Mouse (Mus musculus) forebrain, embryonic 14.5 days (tissue): Measurements from ENCODE around the gene Agtpbp1. TPM values are rescaled to one million over a fixed set of nuclear protein-coding genes. Genes with fewer than 3 reads are reported as not detected.

ENCODE experiments used
- ATAC-seq: fragments of 200-750 bp; cut with Nextera tagmentation; 2 replicates; pipeline ENCODE4 v1.8.0; 2017; ENCODE audit warnings: mild to moderate bottlenecking, moderate library complexity
- DNase-seq: peaks from one replicate; pipeline ENCODE4 v3.0.0-alpha.2; 2015; ENCODE audit warnings: low spot score
- H3K27ac ChIP-seq: fragments of 300-500 bp; sonication (generic); 2 replicates; pipeline ENCODE4 v1.5.1; 2014; ENCODE audit warnings: low read depth, mild to moderate bottlenecking, control low read depth, low read length, moderate library complexity
- H3K27me3 ChIP-seq: fragments of 300-500 bp; sonication (generic); replicated peaks from 2 replicates; pipeline ENCODE4 v1.6.1; 2014; ENCODE audit warnings: low read length, control low read depth, mixed read lengths; ENCODE audit not compliant: control insufficient read depth, insufficient read depth
- H3K36me3 ChIP-seq: fragments of 300-500 bp; sonication (generic); 2 replicates; pipeline ENCODE4 v1.6.1; 2014; ENCODE audit warnings: low read length, control low read depth; ENCODE audit not compliant: control insufficient read depth, insufficient read depth
- H3K4me1 ChIP-seq: fragments of 300-500 bp; sonication (generic); 2 replicates; pipeline ENCODE4 v1.6.1; 2014; ENCODE audit warnings: antibody characterized with exemption, low read length, control low read depth; ENCODE audit not compliant: control insufficient read depth, insufficient read depth
- H3K4me2 ChIP-seq: fragments of 300-500 bp; sonication (generic); 2 replicates; pipeline ENCODE4 v1.6.1; 2014; ENCODE audit warnings: mild to moderate bottlenecking, control low read depth, low read length
- H3K4me3 ChIP-seq: fragments of 300-500 bp; sonication (generic); 2 replicates; pipeline ENCODE4 v1.5.1; 2014; ENCODE audit warnings: low read depth, low read length, control low read depth
- H3K9ac ChIP-seq: fragments of 300-500 bp; sonication (generic); 2 replicates; pipeline ENCODE4 v1.6.1; 2014; ENCODE audit warnings: mild to moderate bottlenecking, low read length, control low read depth, moderate library complexity
- H3K9me3 ChIP-seq: fragments of 300-500 bp; sonication (generic); replicated peaks from 2 replicates; pipeline ENCODE4 v1.6.1; 2016; ENCODE audit warnings: low read length, control low read depth, mixed read lengths; ENCODE audit not compliant: control insufficient read depth
- WGBS: fragments of 180-500 bp; shearing (Covaris S2); extraction: QIAGEN DNeasy Blood & Tissue Kit; methylation state at CpG from one replicate; pipeline ENCODE4 v1.1.7; 2014; 5-methylcytosine and 5-hydroxymethylcytosine counted together
- polyA plus RNA-seq: library from polyadenylated mRNA; unstranded; fragments of >200 nt; fragmentation: Nextera tagmentation; extraction: Ambion mirVana; gene quantifications from 2 replicates; pipeline ENCODE4 v1.2.1, GENCODE M21; 2014

The Agtpbp1 gene
- polyA plus RNA-seq, 1 experiment from 2014 or later = 51.8 TPM

GRCm38 (mm10) chr13:59564505-59564904, 20.5 kb downstream of the Agtpbp1 start:
- ATAC-seq = no peak
- 89% methylated on average over 4 of the region's 4 CpGs for WGBS

GRCm38 (mm10) chr13:59562471-59562870, 22.6 kb downstream of the Agtpbp1 start:
- ATAC-seq (no peak), DNase-seq (no peak)
- Histone ChIP-seq H3K27me3 (no peaks in the 10 kb centered on the region), H3K4me1 (no peaks in the 10 kb centered on the region), H3K9ac (no peak overlapping the region), H3K4me2 (no peak overlapping the region), H3K36me3 (no peaks in the 10 kb centered on the region), H3K9me3 (no peaks in the 10 kb centered on the region), H3K4me3 (no peak overlapping the region), H3K27ac (no peak overlapping the region)
- 84% methylated on average over 2 of the region's 2 CpGs for WGBS

More at GRCm38 (mm10) chr13:59564505-59564904, 20.5 kb downstream of the Agtpbp1 start:
- no peaks in the 10 kb centered on the region for H3K4me1 ChIP-seq
- H3K4me2 ChIP-seq = no peak overlapping the region
- H3K36me3 ChIP-seq = no peaks in the 10 kb centered on the region
- no peaks in the 10 kb centered on the region for H3K9me3 ChIP-seq
- DNase-seq = no peak
- no peak overlapping the region for H3K9ac ChIP-seq
- no peak overlapping the region for H3K4me3 ChIP-seq
- H3K27me3 ChIP-seq = no peaks in the 10 kb centered on the region
- H3K27ac ChIP-seq = no peak overlapping the region

- no peak for ATAC-seq
- H3K27me3 ChIP-seq = no peaks in the 10 kb centered on the region
- H3K4me1 ChIP-seq = peaks cover 10% of the 10 kb centered on the region; the same call in 1 of the 2 replicates
- no peak overlapping the region for H3K27ac ChIP-seq
- no peak overlapping the region for H3K4me2 ChIP-seq
- WGBS = 94% methylated on average over 5 of the region's 5 CpGs
- no peak overlapping the region for H3K4me3 ChIP-seq
- no peaks in the 10 kb centered on the region for H3K9me3 ChIP-seq
- no peaks in the 10 kb centered on the region for H3K36me3 ChIP-seq
- DNase-seq = no peak
- no peak overlapping the region for H3K9ac ChIP-seq
Measured at GRCm38 (mm10) chr13:59558776-59559175, 26.3 kb downstream of the Agtpbp1 start.

GRCm38 (mm10) chr13:59557185-59557985, 27.6 kb downstream of the Agtpbp1 start:
- no peaks in the 10 kb centered on the region for H3K27me3 ChIP-seq
- peak overlapping the region; percentile 79 for H3K4me3 ChIP-seq
- peak; percentile 94 for DNase-seq
- ATAC-seq = peak; percentile 93
- H3K4me1 ChIP-seq = peaks cover 10% of the 10 kb centered on the region; the same call in 1 of the 2 replicates
- peak overlapping the region; percentile 78 for H3K27ac ChIP-seq
- peak overlapping the region; percentile 86 for H3K9ac ChIP-seq
- no peaks in the 10 kb centered on the region for H3K9me3 ChIP-seq
- 0% methylated on average over 36 of the region's 73 CpGs for WGBS
- no peaks in the 10 kb centered on the region for H3K36me3 ChIP-seq
- H3K4me2 ChIP-seq = peak overlapping the region; percentile 89

GRCm38 (mm10) chr13:59556670-59557069, 28.4 kb downstream of the Agtpbp1 start:
- peak overlapping the region; percentile 86 for H3K9ac ChIP-seq
- H3K36me3 ChIP-seq = no peaks in the 10 kb centered on the region
- peak overlapping the region; percentile 89 for H3K4me2 ChIP-seq
- peak overlapping the region; percentile 78 for H3K27ac ChIP-seq
- no peaks in the 10 kb centered on the region for H3K27me3 ChIP-seq
- peaks cover 10% of the 10 kb centered on the region; the same call in 1 of the 2 replicates for H3K4me1 ChIP-seq
- DNase-seq (peak; percentile 34), ATAC-seq (peak; percentile 78)
- under 1% methylated on average over 40 of the region's 45 CpGs for WGBS
- H3K4me3 ChIP-seq = peak overlapping the region; percentile 79
- H3K9me3 ChIP-seq = no peaks in the 10 kb centered on the region

GRCm38 (mm10) chr13:59555613-59556192, 29.3 kb downstream of the Agtpbp1 start:
- peak overlapping the region; percentile 79; the same call in 1 of the 2 replicates for H3K4me3 ChIP-seq
- H3K4me1 ChIP-seq = peaks cover 10% of the 10 kb centered on the region; the same call in 1 of the 2 replicates
- no peaks in the 10 kb centered on the region for H3K36me3 ChIP-seq
- no peaks in the 10 kb centered on the region for H3K27me3 ChIP-seq
- no peak overlapping the region for H3K9ac ChIP-seq
- no peak overlapping the region for H3K27ac ChIP-seq
- no peak for DNase-seq
- no peak for ATAC-seq
- H3K4me2 ChIP-seq = peak overlapping the region; percentile 89
- H3K9me3 ChIP-seq = no peaks in the 10 kb centered on the region
- WGBS = 80% methylated on average over 8 of the region's 8 CpGs

GRCm38 (mm10) chr13:59554772-59555505, 30.1 kb downstream of the Agtpbp1 start:
- Histone ChIP-seq H3K9me3 (no peaks in the 10 kb centered on the region), H3K27me3 (no peaks in the 10 kb centered on the region), H3K9ac (0 out of 2 replicates have a peak overlapping the region, but pooled peaks have one; percentile 2), H3K27ac (no peak overlapping the region), H3K4me2 (peak overlapping the region; percentile 89; the same call in 1 of the 2 replicates), H3K4me3 (no peak overlapping the region), H3K36me3 (no peaks in the 10 kb centered on the region), H3K4me1 (peaks cover 10% of the 10 kb centered on the region; the same call in 1 of the 2 replicates)
- ATAC-seq = no peak
- DNase-seq = no peak
- WGBS = 82% methylated on average over 17 of the region's 17 CpGs

GRCm38 (mm10) chr13:59552751-59553150, 32.3 kb downstream of the Agtpbp1 start:
- Histone ChIP-seq H3K9ac (no peak overlapping the region), H3K9me3 (no peaks in the 10 kb centered on the region), H3K27me3 (no peaks in the 10 kb centered on the region), H3K27ac (no peak overlapping the region), H3K4me3 (no peak overlapping the region), H3K36me3 (no peaks in the 10 kb centered on the region), H3K4me2 (no peak overlapping the region), H3K4me1 (peaks cover 10% of the 10 kb centered on the region; the same call in 1 of the 2 replicates)
- WGBS = 82% methylated on average over 2 of the region's 2 CpGs
- ATAC-seq (no peak), DNase-seq (no peak)
